Mouse (Mus musculus) limb, embryonic 13.5 days (tissue): ENCODE results near the gene Rgs6. TPM values are rescaled to one million over a fixed set of nuclear protein-coding genes. Genes with fewer than 3 reads are reported as not detected.

Experiments used
- ATAC-seq: fragments of 200-750 bp; cut with Nextera tagmentation; 2 replicates; pipeline ENCODE4 v1.8.0; 2017; ENCODE audit warnings: low read depth, moderate number of reproducible peaks, moderate TSS enrichment; ENCODE audit not compliant: low FRiP score
- H3K27ac ChIP-seq: fragments of 300-500 bp; sonication (generic); 2 replicates; pipeline ENCODE4 v1.5.1; 2015; ENCODE audit warnings: inconsistent platforms, mild to moderate bottlenecking, moderate library complexity
- H3K27me3 ChIP-seq: fragments of 300-500 bp; sonication (generic); 2 replicates; pipeline ENCODE4 v1.6.1; 2015; ENCODE audit warnings: mild to moderate bottlenecking, inconsistent platforms
- H3K36me3 ChIP-seq: fragments of 300-500 bp; sonication (generic); 2 replicates; pipeline ENCODE4 v1.6.1; 2015; ENCODE audit warnings: inconsistent platforms, mild to moderate bottlenecking, moderate library complexity
- H3K4me1 ChIP-seq: fragments of 300-500 bp; sonication (generic); 2 replicates; pipeline ENCODE4 v1.6.1; 2015; ENCODE audit warnings: inconsistent platforms
- H3K4me2 ChIP-seq: fragments of 300-500 bp; sonication (generic); replicated peaks from 2 replicates; pipeline ENCODE4 v1.6.1; 2015; ENCODE audit warnings: inconsistent platforms, mild to moderate bottlenecking, moderate library complexity
- H3K4me3 ChIP-seq: fragments of 300-500 bp; sonication (generic); 2 replicates; pipeline ENCODE4 v1.5.1; 2015; ENCODE audit warnings: moderate library complexity, mild to moderate bottlenecking, inconsistent platforms
- H3K9ac ChIP-seq: fragments of 300-500 bp; sonication (generic); 2 replicates; pipeline ENCODE4 v1.6.1; 2015; ENCODE audit warnings: mild to moderate bottlenecking, inconsistent platforms
- H3K9me3 ChIP-seq: fragments of 300-500 bp; sonication (generic); 2 replicates; pipeline ENCODE4 v1.6.1; 2016; ENCODE audit warnings: inconsistent platforms
- WGBS: fragments of 180-500 bp; shearing (Covaris S2); methylation state at CpG from one replicate; pipeline ENCODE4 v1.1.7; 2015; 5-methylcytosine and 5-hydroxymethylcytosine counted together
- polyA plus RNA-seq: library from polyadenylated mRNA; unstranded; fragments of >200 nt; fragmentation: Nextera tagmentation; extraction: Ambion mirVana; gene quantifications from 2 replicates; pipeline ENCODE4 v1.2.1, GENCODE M21; 2015

Gene Rgs6
- polyA plus RNA-seq, 1 experiment from 2014 or later: 2.6 TPM

GRCm38 (mm10) chr12:82772215-82772614 lies 184.1 kb downstream of the Rgs6 start:
- no peak for ATAC-seq
- no peaks in the 10 kb centered on the region for H3K27me3 ChIP-seq
- no peak overlapping the region for H3K4me3 ChIP-seq
- 92% methylated on average over 2 of the region's 2 CpGs for WGBS
- H3K4me2 ChIP-seq: no peak overlapping the region
- H3K27ac ChIP-seq: no peak overlapping the region
- no peaks in the 10 kb centered on the region for H3K36me3 ChIP-seq
- H3K9ac ChIP-seq: no peak overlapping the region
- no peaks in the 10 kb centered on the region for H3K9me3 ChIP-seq
- H3K4me1 ChIP-seq: no peaks in the 10 kb centered on the region

- H3K36me3 ChIP-seq: no peaks in the 10 kb centered on the region
- H3K27ac ChIP-seq: no peak overlapping the region
- H3K4me3 ChIP-seq: no peak overlapping the region
- no peaks in the 10 kb centered on the region for H3K27me3 ChIP-seq
- WGBS: 87% methylated on average over 7 of the region's 7 CpGs
- no peak overlapping the region for H3K9ac ChIP-seq
- no peak overlapping the region for H3K4me2 ChIP-seq
- no peak for ATAC-seq
- no peaks in the 10 kb centered on the region for H3K4me1 ChIP-seq
- no peaks in the 10 kb centered on the region for H3K9me3 ChIP-seq
Measured at GRCm38 (mm10) chr12:82774576-82774975, 186.5 kb downstream of the Rgs6 start.

- Histone ChIP-seq H3K27ac (no peak overlapping the region), H3K36me3 (no peaks in the 10 kb centered on the region), H3K4me1 (no peaks in the 10 kb centered on the region), H3K9ac (no peak overlapping the region), H3K9me3 (no peaks in the 10 kb centered on the region), H3K4me2 (no peak overlapping the region), H3K27me3 (no peaks in the 10 kb centered on the region), H3K4me3 (no peak overlapping the region)
- ATAC-seq: no peak
- 86% methylated on average over 4 of the region's 4 CpGs for WGBS
Measured at GRCm38 (mm10) chr12:82776686-82777085, 188.6 kb downstream of the Rgs6 start.

GRCm38 (mm10) chr12:82780936-82781335 lies 192.8 kb downstream of the Rgs6 start:
- Histone ChIP-seq H3K27me3 (no peaks in the 10 kb centered on the region), H3K4me1 (no peaks in the 10 kb centered on the region), H3K9me3 (no peaks in the 10 kb centered on the region), H3K27ac (no peak overlapping the region), H3K4me2 (no peak overlapping the region), H3K4me3 (no peak overlapping the region), H3K36me3 (no peaks in the 10 kb centered on the region), H3K9ac (no peak overlapping the region)
- 93% methylated on average over 5 of the region's 5 CpGs for WGBS
- ATAC-seq: no peak

GRCm38 (mm10) chr12:82781414-82781813 lies 193.3 kb downstream of the Rgs6 start:
- Histone ChIP-seq H3K36me3 (no peaks in the 10 kb centered on the region), H3K27ac (no peak overlapping the region), H3K27me3 (no peaks in the 10 kb centered on the region), H3K4me3 (no peak overlapping the region), H3K4me1 (no peaks in the 10 kb centered on the region), H3K9ac (no peak overlapping the region), H3K9me3 (no peaks in the 10 kb centered on the region), H3K4me2 (no peak overlapping the region)
- ATAC-seq: no peak
- WGBS: 85% methylated on average over 5 of the region's 5 CpGs

- Histone ChIP-seq H3K27ac (no peak overlapping the region), H3K4me2 (no peak overlapping the region), H3K4me1 (no peaks in the 10 kb centered on the region), H3K4me3 (no peak overlapping the region), H3K9me3 (no peaks in the 10 kb centered on the region), H3K9ac (no peak overlapping the region), H3K36me3 (no peaks in the 10 kb centered on the region), H3K27me3 (no peaks in the 10 kb centered on the region)
- no peak for ATAC-seq
- WGBS: 83% methylated on average over 3 of the region's 3 CpGs
Measured at GRCm38 (mm10) chr12:82792122-82792521, 204.0 kb downstream of the Rgs6 start.

- ATAC-seq: no peak
- Histone ChIP-seq H3K4me1 (no peaks in the 10 kb centered on the region), H3K4me3 (no peak overlapping the region), H3K4me2 (no peak overlapping the region), H3K36me3 (no peaks in the 10 kb centered on the region), H3K9ac (no peak overlapping the region), H3K27me3 (no peaks in the 10 kb centered on the region), H3K9me3 (no peaks in the 10 kb centered on the region), H3K27ac (no peak overlapping the region)
- 75% methylated on average over 6 of the region's 6 CpGs for WGBS
Measured at GRCm38 (mm10) chr12:82799892-82800291, 211.8 kb downstream of the Rgs6 start.

GRCm38 (mm10) chr12:82801736-82802135 lies 213.6 kb downstream of the Rgs6 start:
- H3K27ac ChIP-seq: no peak overlapping the region
- no peak overlapping the region for H3K9ac ChIP-seq
- no peak overlapping the region for H3K4me3 ChIP-seq
- H3K4me2 ChIP-seq: no peak overlapping the region
- no peaks in the 10 kb centered on the region for H3K36me3 ChIP-seq
- WGBS: 81% methylated on average over 6 of the region's 6 CpGs
- no peak for ATAC-seq
- no peaks in the 10 kb centered on the region for H3K9me3 ChIP-seq
- no peaks in the 10 kb centered on the region for H3K4me1 ChIP-seq
- H3K27me3 ChIP-seq: no peaks in the 10 kb centered on the region

GRCm38 (mm10) chr12:82802711-82803110 lies 214.6 kb downstream of the Rgs6 start:
- Histone ChIP-seq H3K27ac (no peak overlapping the region), H3K27me3 (no peaks in the 10 kb centered on the region), H3K4me3 (no peak overlapping the region), H3K9ac (no peak overlapping the region), H3K4me1 (no peaks in the 10 kb centered on the region), H3K36me3 (no peaks in the 10 kb centered on the region), H3K9me3 (no peaks in the 10 kb centered on the region), H3K4me2 (no peak overlapping the region)
- WGBS: 67% methylated on average over 5 of the region's 5 CpGs
- no peak for ATAC-seq

GRCm38 (mm10) chr12:82805167-82805566 lies 217.1 kb downstream of the Rgs6 start:
- H3K4me1 ChIP-seq: no peaks in the 10 kb centered on the region
- no peak overlapping the region for H3K27ac ChIP-seq
- no peak overlapping the region for H3K4me2 ChIP-seq
- H3K9me3 ChIP-seq: no peaks in the 10 kb centered on the region
- no peak overlapping the region for H3K4me3 ChIP-seq
- no peak overlapping the region for H3K9ac ChIP-seq
- no peaks in the 10 kb centered on the region for H3K27me3 ChIP-seq
- no peak for ATAC-seq
- no peaks in the 10 kb centered on the region for H3K36me3 ChIP-seq
- WGBS: 93% methylated on average over 4 of the region's 4 CpGs

- Histone ChIP-seq H3K4me3 (no peak overlapping the region), H3K4me1 (no peaks in the 10 kb centered on the region), H3K4me2 (no peak overlapping the region), H3K27me3 (no peaks in the 10 kb centered on the region), H3K9me3 (no peaks in the 10 kb centered on the region), H3K9ac (no peak overlapping the region), H3K27ac (no peak overlapping the region), H3K36me3 (no peaks in the 10 kb centered on the region)
- WGBS: 83% methylated on average over 3 of the region's 3 CpGs
- no peak for ATAC-seq
Measured at GRCm38 (mm10) chr12:82810631-82811030, 222.5 kb downstream of the Rgs6 start.

GRCm38 (mm10) chr12:82815982-82816381 lies 227.9 kb downstream of the Rgs6 start:
- Histone ChIP-seq H3K4me3 (no peak overlapping the region), H3K4me1 (no peaks in the 10 kb centered on the region), H3K9ac (no peak overlapping the region), H3K27me3 (no peaks in the 10 kb centered on the region), H3K27ac (no peak overlapping the region), H3K4me2 (no peak overlapping the region), H3K9me3 (no peaks in the 10 kb centered on the region), H3K36me3 (no peaks in the 10 kb centered on the region)
- no peak for ATAC-seq
- WGBS: 88% methylated on average over 2 of the region's 2 CpGs

GRCm38 (mm10) chr12:82819328-82819727 lies 231.2 kb downstream of the Rgs6 start:
- no peaks in the 10 kb centered on the region for H3K4me1 ChIP-seq

More at GRCm38 (mm10) chr12:82819328-82819727, 231.2 kb downstream of the Rgs6 start:
- no peak for ATAC-seq
- Histone ChIP-seq H3K27ac (no peak overlapping the region), H3K9me3 (no peaks in the 10 kb centered on the region), H3K36me3 (no peaks in the 10 kb centered on the region), H3K4me2 (no peak overlapping the region), H3K9ac (no peak overlapping the region), H3K27me3 (no peaks in the 10 kb centered on the region), H3K4me3 (no peak overlapping the region)
- WGBS: 79% methylated on average over 6 of the region's 6 CpGs
